Mouse (Mus musculus) hindbrain, embryonic 12.5 days (tissue): Measurements from ENCODE around the gene Ccdc47. TPM values are rescaled to one million over a fixed set of nuclear protein-coding genes. Genes with fewer than 3 reads are reported as not detected.
"Not testable (repeated sequence)": the region's sequence is repeated elsewhere in the genome, so short reads cannot be mapped to it uniquely, and the experiment has no call there.

ENCODE experiments used
- ATAC-seq: fragments of 200-750 bp; cut with Nextera tagmentation; 2 replicates; pipeline ENCODE4 v1.8.0; 2017; ENCODE audit warnings: moderate TSS enrichment; ENCODE audit not compliant: low FRiP score
- H3K27ac ChIP-seq: fragments of 300-500 bp; sonication (generic); 2 replicates; pipeline ENCODE4 v1.5.1; 2016; ENCODE audit warnings: mild to moderate bottlenecking
- H3K27me3 ChIP-seq: fragments of 300-500 bp; sonication (generic); 2 replicates; pipeline ENCODE4 v1.6.1; 2016; ENCODE audit warnings: mild to moderate bottlenecking
- H3K36me3 ChIP-seq: fragments of 300-500 bp; sonication (generic); 2 replicates; pipeline ENCODE4 v1.6.1; 2016; ENCODE audit warnings: mild to moderate bottlenecking
- H3K4me1 ChIP-seq: fragments of 300-500 bp; sonication (generic); 2 replicates; pipeline ENCODE4 v1.6.1; 2016
- H3K4me2 ChIP-seq: fragments of 300-500 bp; sonication (generic); replicated peaks from 2 replicates; pipeline ENCODE4 v1.6.1; 2016; ENCODE audit warnings: mild to moderate bottlenecking
- H3K4me3 ChIP-seq: fragments of 300-500 bp; sonication (generic); 2 replicates; pipeline ENCODE4 v1.5.1; 2016; ENCODE audit warnings: mild to moderate bottlenecking
- H3K9ac ChIP-seq: fragments of 300-500 bp; sonication (generic); 2 replicates; pipeline ENCODE4 v1.6.1; 2016; ENCODE audit warnings: mild to moderate bottlenecking, moderate library complexity
- H3K9me3 ChIP-seq: fragments of 300-500 bp; sonication (generic); replicated peaks from 2 replicates; pipeline ENCODE4 v1.6.1; 2016; ENCODE audit warnings: mild to moderate bottlenecking
- WGBS: fragments of 180-500 bp; shearing (Covaris S2); methylation state at CpG from one replicate; pipeline ENCODE4 v1.1.7; 2016; 5-methylcytosine and 5-hydroxymethylcytosine counted together
- polyA plus RNA-seq: library from polyadenylated mRNA; unstranded; fragments of >200 nt; fragmentation: Nextera tagmentation; extraction: Ambion mirVana; gene quantifications from 2 replicates; pipeline ENCODE4 v1.2.1, GENCODE M21; 2016

Gene Ccdc47
- polyA plus RNA-seq, 1 experiment from 2014 or later, result 96.3 TPM

- WGBS, result 95% methylated on average over 3 of the region's 3 CpGs
- Histone ChIP-seq H3K9ac (no peak overlapping the region), H3K27ac (no peak overlapping the region), H3K27me3 (no peaks in the 10 kb centered on the region), H3K4me3 (no peak overlapping the region), H3K4me1 (peaks cover 21% of the 10 kb centered on the region), H3K4me2 (no peak overlapping the region), H3K36me3 (peaks cover 16% of the 10 kb centered on the region), H3K9me3 (no peaks in the 10 kb centered on the region)
- no peak for ATAC-seq
Observed at GRCm38 (mm10) chr11:106220603-106221002, 4.5 kb upstream of the Ccdc47 start.

- WGBS, result under 1% methylated on average over 70 of the region's 70 CpGs
- peak within 1 kb of the TSS; percentile 93 for H3K4me3 ChIP-seq
- peaks cover 33% of the 10 kb centered on the region for H3K4me1 ChIP-seq
- H3K27ac ChIP-seq, result peak within 1 kb of the TSS; percentile 95
- H3K4me2 ChIP-seq, result peak within 1 kb of the TSS; percentile 57
- peak within 1 kb of the TSS; percentile 87 for H3K9ac ChIP-seq
- peaks cover 15% of the 10 kb centered on the region for H3K36me3 ChIP-seq
- peak; percentile 95 for ATAC-seq
- H3K9me3 ChIP-seq, result no peaks in the 10 kb centered on the region
- H3K27me3 ChIP-seq, result no peaks in the 10 kb centered on the region
Observed at GRCm38 (mm10) chr11:106216730-106217490, 766 bp upstream of the Ccdc47 start, which contains the start of gene Ddx42. Gene Ddx42 (plus strand): TSS chr11:106216926.

DNA sequence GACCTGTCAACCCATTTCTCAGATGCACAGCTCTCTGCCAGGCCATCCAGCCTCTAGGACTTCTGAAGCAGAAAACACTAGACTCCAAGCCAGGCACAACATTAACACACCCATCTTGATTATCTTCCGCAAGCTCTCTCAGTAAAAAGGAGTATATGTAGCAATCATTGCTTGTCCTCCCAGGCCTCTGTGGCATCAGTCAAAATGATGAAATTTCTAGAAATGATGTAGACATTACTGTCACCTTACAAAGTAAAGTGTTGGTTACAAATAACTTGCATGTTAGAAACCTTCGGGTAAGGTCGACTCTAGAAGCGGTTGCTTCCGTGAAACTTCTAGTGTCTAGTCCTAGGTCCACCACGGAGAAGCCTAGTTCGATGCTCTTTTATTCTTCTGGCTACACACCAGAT lies 689 bp downstream of the Ccdc47 start:
- no peaks in the 10 kb centered on the region for H3K27me3 ChIP-seq
- peaks cover 30% of the 10 kb centered on the region for H3K4me1 ChIP-seq
- H3K4me3 ChIP-seq, result peak overlapping the region; percentile 93
- 35% methylated on average over 7 of the region's 7 CpGs for WGBS
- H3K27ac ChIP-seq, result no peak overlapping the region
- no peak for ATAC-seq
- H3K9ac ChIP-seq, result peak overlapping the region; percentile 82
- peaks cover 27% of the 10 kb centered on the region for H3K36me3 ChIP-seq
- H3K9me3 ChIP-seq, result no peaks in the 10 kb centered on the region
- H3K4me2 ChIP-seq, result peak overlapping the region; percentile 57

DNA sequence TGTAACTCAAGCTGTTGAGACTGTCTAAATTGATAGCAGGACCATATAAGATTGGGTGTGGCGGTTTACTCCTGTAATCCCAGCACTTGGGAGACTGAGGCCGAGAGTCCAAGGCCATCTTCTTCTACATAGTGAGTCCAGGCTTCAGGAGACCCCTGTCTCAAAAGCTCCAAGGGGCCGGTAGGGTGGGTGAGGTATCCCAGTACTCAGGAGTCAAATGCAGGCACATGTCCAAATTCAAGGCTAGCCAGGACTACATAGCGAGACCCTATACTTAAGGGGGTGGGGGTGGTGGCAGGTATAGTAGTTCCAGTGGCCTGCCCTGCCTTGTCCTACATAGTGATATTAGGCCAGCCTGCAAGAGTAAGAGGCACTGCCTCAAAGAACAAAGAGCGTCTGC lies 1.3 kb downstream of the Ccdc47 start:
- Histone ChIP-seq H3K9me3 (no peaks in the 10 kb centered on the region), H3K36me3 (peaks cover 32% of the 10 kb centered on the region), H3K4me1 (peaks cover 28% of the 10 kb centered on the region), H3K27me3 (no peaks in the 10 kb centered on the region), H3K9ac (peak overlapping the region; percentile 82; the same call in 1 of the 2 replicates), H3K27ac (no peak overlapping the region), H3K4me3 (peak overlapping the region; percentile 93; the same call in 1 of the 2 replicates), H3K4me2 (peak overlapping the region; percentile 57)
- ATAC-seq, result no peak
- WGBS, result 93% methylated on average over 5 of the region's 5 CpGs

DNA sequence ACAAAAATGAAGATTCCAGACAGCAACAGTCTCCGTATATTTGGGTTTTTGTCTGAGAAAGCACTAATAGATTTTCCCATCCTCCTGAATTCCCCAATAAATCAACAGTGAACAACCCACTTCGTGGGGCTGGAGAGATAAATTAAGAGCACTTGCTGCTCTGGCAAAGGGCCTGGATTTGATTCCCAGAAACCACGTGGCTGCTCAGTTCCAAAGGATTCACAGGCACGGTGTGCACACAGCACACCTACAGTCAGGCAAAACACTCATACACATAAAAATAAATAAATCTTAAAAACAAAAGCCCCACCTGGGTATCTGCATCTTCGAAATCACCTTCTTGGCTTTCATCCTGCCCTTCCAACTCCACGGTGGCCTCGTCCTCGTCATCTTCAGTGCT lies 3.4 kb downstream of the Ccdc47 start:
- 92% methylated on average over 8 of the region's 8 CpGs for WGBS
- Histone ChIP-seq H3K27me3 (no peaks in the 10 kb centered on the region), H3K9ac (no peak overlapping the region), H3K4me3 (no peak overlapping the region), H3K36me3 (peaks cover 50% of the 10 kb centered on the region), H3K4me2 (no peak overlapping the region), H3K27ac (no peak overlapping the region), H3K9me3 (no peaks in the 10 kb centered on the region), H3K4me1 (peaks cover 16% of the 10 kb centered on the region)
- no peak for ATAC-seq

- Histone ChIP-seq H3K27ac (no peak within 1 kb of the TSS), H3K4me1 (no peaks in the 10 kb centered on the region), H3K36me3 (peaks cover 64% of the 10 kb centered on the region), H3K4me2 (no peak within 1 kb of the TSS), H3K27me3 (no peaks in the 10 kb centered on the region), H3K9ac (no peak within 1 kb of the TSS), H3K9me3 (no peaks in the 10 kb centered on the region), H3K4me3 (no peak within 1 kb of the TSS)
- ATAC-seq, result no peak
- WGBS, result 78% methylated on average over 5 of the region's 5 CpGs
Observed at GRCm38 (mm10) chr11:106202123-106202465, 14.1 kb downstream of the Ccdc47 start, which contains the start of gene Strada. Gene Strada (minus strand): TSS chr11:106202168.

DNA sequence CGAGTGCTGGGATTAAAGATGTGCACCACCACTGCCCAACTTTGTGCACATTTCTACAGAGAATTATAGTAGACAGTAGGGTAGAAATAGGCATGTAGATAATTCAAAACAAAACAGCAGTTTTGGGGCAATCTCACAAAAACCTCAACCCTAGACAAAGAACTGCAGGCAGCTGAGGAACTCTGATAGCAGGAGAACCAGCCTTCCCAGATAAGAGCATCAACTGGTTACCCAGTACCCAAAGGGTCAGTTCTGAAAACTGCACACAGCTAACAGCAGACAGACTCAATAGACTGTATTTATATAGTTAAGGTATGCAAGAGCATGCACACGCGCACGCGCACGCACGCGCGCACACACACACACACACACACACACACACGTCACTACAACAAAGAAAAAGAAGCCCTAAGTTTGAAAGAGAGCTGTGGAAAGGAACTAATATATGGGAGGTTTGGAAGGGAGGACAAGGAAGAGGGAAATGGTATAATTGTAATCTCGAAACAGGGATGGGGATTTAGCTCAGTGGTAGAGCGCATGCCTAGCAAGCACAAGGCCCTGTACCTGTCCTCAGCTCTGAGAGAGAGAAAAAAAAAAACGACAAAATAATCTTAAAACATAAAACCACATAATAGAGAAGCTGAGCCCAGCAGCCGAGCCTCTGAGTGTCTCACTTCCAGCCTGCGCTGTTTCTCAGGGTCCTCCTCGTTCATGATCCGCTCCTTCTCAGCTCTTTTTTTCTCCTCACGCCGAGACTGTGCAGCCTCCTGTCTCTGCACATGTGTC lies 14.6 kb downstream of the Ccdc47 start:
- Histone ChIP-seq H3K36me3 (peaks cover 63% of the 10 kb centered on the region), H3K9me3 (no peaks in the 10 kb centered on the region), H3K27me3 (no peaks in the 10 kb centered on the region), H3K27ac (no peak overlapping the region), H3K4me1 (no peaks in the 10 kb centered on the region), H3K4me3 (no peak overlapping the region), H3K9ac (no peak overlapping the region), H3K4me2 (no peak overlapping the region)
- ATAC-seq, result no peak
- WGBS, result 93% methylated on average over 19 of the region's 19 CpGs

- no peak for ATAC-seq
- no peak overlapping the region for H3K27ac ChIP-seq
- peaks cover 66% of the 10 kb centered on the region for H3K36me3 ChIP-seq
- H3K4me3 ChIP-seq, result no peak overlapping the region
- 86% methylated on average over 6 of the region's 6 CpGs for WGBS
- no peaks in the 10 kb centered on the region for H3K9me3 ChIP-seq
- H3K9ac ChIP-seq, result no peak overlapping the region
- H3K4me1 ChIP-seq, result no peaks in the 10 kb centered on the region
- no peak overlapping the region for H3K4me2 ChIP-seq
- no peaks in the 10 kb centered on the region for H3K27me3 ChIP-seq
Observed at GRCm38 (mm10) chr11:106200756-106201155, 15.4 kb downstream of the Ccdc47 start.

DNA sequence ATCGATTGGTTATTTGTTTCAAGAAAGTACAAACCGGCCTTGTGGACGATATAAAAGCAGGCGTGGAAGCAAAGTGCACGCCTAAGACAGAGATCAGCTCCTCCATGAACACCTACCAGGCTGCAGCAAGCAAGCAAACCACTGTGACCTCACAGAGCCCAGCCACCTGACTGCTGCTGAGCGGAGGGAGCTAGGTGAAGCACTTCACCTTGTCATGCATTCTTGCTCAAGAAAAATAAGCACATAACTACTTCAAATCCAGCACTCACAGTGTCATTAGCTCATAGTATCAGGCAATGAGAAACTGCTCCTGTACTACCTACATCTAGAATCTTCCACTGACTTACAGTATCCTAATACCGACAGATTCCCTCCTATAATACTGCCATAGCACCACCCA lies 16.1 kb downstream of the Ccdc47 start:
- H3K9ac ChIP-seq, ATAC-seq, H3K27ac ChIP-seq, H3K4me2 ChIP-seq, H3K4me3 ChIP-seq, H3K9me3 ChIP-seq, H3K4me1 ChIP-seq, H3K27me3 ChIP-seq: not testable (repeated sequence)
- 97% methylated on average over 7 of the region's 7 CpGs for WGBS
- peaks cover 61% of the 10 kb centered on the region for H3K36me3 ChIP-seq

DNA sequence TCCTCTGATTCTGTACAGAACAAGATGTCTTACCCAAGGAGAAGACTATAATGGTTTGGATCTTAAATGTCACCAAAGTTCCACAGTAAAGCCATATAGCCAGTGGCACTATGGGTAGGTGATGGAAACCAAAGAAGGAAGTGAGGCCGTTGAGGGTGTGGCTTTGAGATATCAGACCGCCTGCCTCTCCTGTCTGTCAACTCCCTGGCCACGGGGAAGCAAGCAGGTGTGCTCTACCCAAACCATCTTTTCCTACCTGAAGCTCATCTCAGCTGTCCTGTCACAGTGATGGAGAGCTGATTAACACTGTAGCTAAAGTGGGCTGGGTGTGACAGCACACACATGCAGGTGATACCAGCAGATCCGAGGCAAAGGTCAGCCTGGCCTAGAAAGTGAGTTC lies 17.9 kb downstream of the Ccdc47 start:
- Histone ChIP-seq H3K4me2 (no peak overlapping the region), H3K4me3 (no peak overlapping the region), H3K4me1 (no peaks in the 10 kb centered on the region), H3K36me3 (peaks cover 47% of the 10 kb centered on the region), H3K27ac (no peak overlapping the region), H3K27me3 (no peaks in the 10 kb centered on the region), H3K9me3 (no peaks in the 10 kb centered on the region), H3K9ac (no peak overlapping the region)
- no peak for ATAC-seq
- WGBS, result 87% methylated on average over 4 of the region's 4 CpGs

DNA sequence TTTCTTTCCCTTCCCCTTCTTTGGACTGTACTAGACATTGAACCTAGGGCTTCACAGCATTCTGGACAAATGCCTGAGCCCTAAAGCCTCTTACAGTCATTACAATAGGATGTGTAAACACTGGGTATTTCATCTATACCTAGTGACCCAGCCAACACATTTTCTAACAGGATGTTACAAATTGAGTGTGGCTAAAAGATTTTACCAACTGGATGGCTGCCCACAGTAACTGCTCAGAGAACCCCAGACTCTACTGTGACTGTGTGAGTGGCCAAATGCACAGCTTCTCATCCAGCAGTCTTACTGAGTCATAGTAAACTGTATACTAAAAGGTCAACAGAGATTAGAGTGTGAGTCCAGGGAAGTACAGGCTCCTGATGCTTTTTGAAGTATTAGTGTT lies 20.8 kb downstream of the Ccdc47 start:
- Histone ChIP-seq H3K36me3 (peaks cover 23% of the 10 kb centered on the region), H3K27ac (no peak overlapping the region), H3K9me3 (no peaks in the 10 kb centered on the region), H3K27me3 (no peaks in the 10 kb centered on the region), H3K4me3 (no peak overlapping the region), H3K4me1 (peaks cover 8% of the 10 kb centered on the region; the same call in 1 of the 2 replicates), H3K9ac (no peak overlapping the region), H3K4me2 (no peak overlapping the region)
- no peak for ATAC-seq

DNA sequence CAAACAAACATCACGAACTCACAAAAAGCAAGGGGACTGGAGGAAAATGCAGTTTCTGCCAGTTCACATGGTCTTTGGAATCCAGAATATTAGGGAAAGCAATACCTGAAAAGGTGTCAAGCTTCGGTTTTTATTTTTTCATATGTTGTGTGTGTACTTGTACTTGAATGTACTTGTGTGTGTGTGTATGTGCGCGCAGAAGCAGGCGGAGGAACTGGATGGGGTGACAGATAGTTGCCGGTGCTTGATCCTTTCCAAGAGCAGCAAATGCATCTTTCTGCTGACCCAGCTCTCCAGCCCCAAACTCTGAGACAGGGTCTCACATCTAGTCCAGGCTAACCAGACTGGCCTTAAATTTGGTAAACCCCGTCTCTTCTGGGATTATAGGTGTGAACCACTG lies 21.3 kb downstream of the Ccdc47 start:
- Histone ChIP-seq H3K9me3 (no peaks in the 10 kb centered on the region), H3K36me3 (peaks cover 21% of the 10 kb centered on the region), H3K27ac (no peak overlapping the region), H3K4me2 (no peak overlapping the region), H3K27me3 (no peaks in the 10 kb centered on the region), H3K4me1 (peaks cover 8% of the 10 kb centered on the region; the same call in 1 of the 2 replicates), H3K4me3 (no peak overlapping the region), H3K9ac (no peak overlapping the region)
- 91% methylated on average over 7 of the region's 7 CpGs for WGBS
- no peak for ATAC-seq
